Mouse (Mus musculus) liver, embryonic 14.5 days (tissue): Measurements from ENCODE around the gene Dbr1. TPM values are rescaled to one million over a fixed set of nuclear protein-coding genes. Genes with fewer than 3 reads are reported as not detected.

Experiments used
- ATAC-seq: fragments of 200-750 bp; cut with Nextera tagmentation; 2 replicates; pipeline ENCODE4 v1.8.0; 2017; ENCODE audit warnings: moderate number of reproducible peaks, mild to moderate bottlenecking, moderate library complexity; ENCODE audit not compliant: insufficient read depth
- DNase-seq, 3 experiments: peaks; one replicate each; pipeline ENCODE4 v3.0.0-alpha.2; 2012 to 2013; ENCODE audit warnings: low read depth in 3 of 3, low spot score in 3 of 3
- H3K27ac ChIP-seq: fragments of 300-500 bp; sonication (generic); 2 replicates; pipeline ENCODE4 v1.5.1; 2014; ENCODE audit warnings: moderate library complexity, mild to moderate bottlenecking, control low read depth, inconsistent platforms
- H3K27me3 ChIP-seq: fragments of 300-500 bp; sonication (generic); 2 replicates; pipeline ENCODE4 v1.6.1; 2014; ENCODE audit warnings: mild to moderate bottlenecking, low read length, moderate library complexity; ENCODE audit not compliant: control insufficient read depth, insufficient read depth
- H3K36me3 ChIP-seq: fragments of 300-500 bp; sonication (generic); replicated peaks from 2 replicates; pipeline ENCODE4 v1.6.1; 2014; ENCODE audit warnings: low read depth; ENCODE audit not compliant: control insufficient read depth, insufficient read depth
- H3K4me1 ChIP-seq, 2 experiments: fragments of 200-500 bp in 1 of 2; fragments of 300-500 bp in 1 of 2; sonication (generic) in 1 of 2; replicated peaks; 2 replicates each; pipeline ENCODE4 v1.6.1; 2012 to 2014; ENCODE audit warnings: antibody characterized with exemption in 1 of 2, inconsistent platforms in 1 of 2, low read length in 1 of 2; ENCODE audit not compliant: control insufficient read depth in 2 of 2, insufficient read depth in 2 of 2
- H3K4me2 ChIP-seq: fragments of 300-500 bp; sonication (generic); 2 replicates; pipeline ENCODE4 v1.6.1; 2014; ENCODE audit warnings: low read depth, mild to moderate bottlenecking, control low read depth, moderate library complexity
- H3K4me3 ChIP-seq, 2 experiments: fragments of 200-500 bp in 1 of 2; fragments of 300-500 bp in 1 of 2; sonication (generic) in 1 of 2; 2 replicates each; pipeline ENCODE4 v1.5.1; 2012 to 2014; ENCODE audit warnings: low read depth in 2 of 2, low read length in 2 of 2, mild to moderate bottlenecking in 2 of 2, control low read depth in 1 of 2, inconsistent platforms in 1 of 2, moderate library complexity in 1 of 2; ENCODE audit not compliant: insufficient read depth in 1 of 2
- H3K9ac ChIP-seq: fragments of 300-500 bp; sonication (generic); replicated peaks from 2 replicates; pipeline ENCODE4 v1.6.1; 2014; ENCODE audit warnings: mild to moderate bottlenecking, control low read depth, moderate library complexity
- H3K9me3 ChIP-seq: fragments of 300-500 bp; sonication (generic); 2 replicates; pipeline ENCODE4 v1.6.1; 2016; ENCODE audit warnings: low read length, mixed read lengths; ENCODE audit not compliant: control insufficient read depth
- CTCF ChIP-seq: IDR thresholded peaks from 2 replicates; pipeline ENCODE4 v1.5.1; 2016; ENCODE audit warnings: antibody characterized with exemption, low read depth, control low read depth
- EP300 ChIP-seq: IDR thresholded peaks from 2 replicates; pipeline ENCODE4 v1.6.1; 2016; ENCODE audit warnings: antibody characterized with exemption, low read depth
- WGBS: fragments of 180-500 bp; shearing (Covaris S2); extraction: QIAGEN DNeasy Blood & Tissue Kit; methylation state at CpG from one replicate; pipeline ENCODE4 v1.1.7; 2014; ENCODE audit not compliant: insufficient replicate concordance; 5-methylcytosine and 5-hydroxymethylcytosine counted together
- polyA plus RNA-seq, 2 experiments: library from polyadenylated mRNA; depleted of rRNA in 1 of 2; stranded (reverse) in 1 of 2; unstranded in 1 of 2; fragments of >200 nt; fragmentation: Nextera tagmentation in 1 of 2; extraction: Ambion mirVana in 1 of 2; gene quantifications; 2 replicates each; pipeline versions ENCODE4 v1.2.1 to v1.2.3; 2012 to 2014

The Dbr1 gene
- polyA plus RNA-seq (2012; rRNA removed) (6.4 and 10.4 TPM in 2 replicates), polyA plus RNA-seq (2014; fragmentation: Nextera tagmentation; extraction: Ambion mirVana) (12.4 and 13.3 TPM in 2 replicates)

DNA sequence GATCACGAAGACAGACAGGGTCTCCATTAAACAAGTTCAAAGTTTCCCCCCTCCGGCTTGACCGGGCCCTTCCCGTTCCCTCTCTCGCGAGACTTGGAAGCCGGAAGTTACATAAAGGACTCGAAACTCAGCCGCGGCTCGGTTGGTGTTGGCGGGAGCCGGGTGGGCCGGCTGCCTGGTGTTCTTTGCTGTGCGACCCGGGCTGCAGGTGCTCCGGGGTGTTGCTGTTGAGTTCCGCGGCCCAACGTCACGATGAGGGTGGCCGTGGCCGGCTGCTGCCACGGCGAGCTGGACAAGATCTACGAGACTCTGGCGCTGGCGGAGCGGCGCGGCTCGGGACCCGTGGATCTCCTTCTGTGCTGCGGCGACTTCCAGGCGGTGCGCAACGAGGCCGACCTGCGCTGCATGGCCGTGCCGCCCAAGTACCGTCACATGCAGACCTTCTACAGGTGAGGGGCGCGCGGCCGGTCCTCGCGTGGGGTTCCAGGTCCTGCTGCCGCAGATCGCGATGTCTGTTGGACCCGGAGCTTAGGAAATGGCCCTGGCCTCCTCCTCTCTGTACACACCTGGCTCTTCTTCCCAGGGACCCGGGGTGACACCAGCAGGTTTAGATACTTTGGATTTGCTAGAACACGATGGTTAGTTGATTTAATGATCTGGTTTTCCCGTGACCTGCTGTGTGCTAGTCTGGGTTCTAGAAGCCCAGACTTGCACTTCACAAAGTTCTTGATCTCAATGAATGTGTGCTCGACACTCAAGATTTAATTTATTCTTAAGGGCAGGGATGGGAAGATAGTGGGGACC, at the start of gene Dbr1:
Gene Dbr1, plus strand, starts transcription at position 123 of the 804 bp plus-strand sequence.
- Histone ChIP-seq H3K4me1 (peaks cover 4 to 9% of the 10 kb centered on the region in 2 experiments), H3K36me3 (peaks cover 10% of the 10 kb centered on the region), H3K9me3 (no peaks in the 10 kb centered on the region), H3K27me3 (no peaks in the 10 kb centered on the region), H3K4me3 (peak within 1 kb of the TSS; percentile 66 to 95), H3K27ac (peak within 1 kb of the TSS; percentile 38), H3K9ac (peak within 1 kb of the TSS; percentile 91), H3K4me2 (peak within 1 kb of the TSS; percentile 73)
- peak; percentile 81 to 86 (median 84) for DNase-seq
- peak; percentile 94 for ATAC-seq
- under 1% methylated on average over 57 of the region's 57 CpGs for WGBS
- TF ChIP-seq CTCF (no peak), EP300 (peak; percentile 81)

DNA sequence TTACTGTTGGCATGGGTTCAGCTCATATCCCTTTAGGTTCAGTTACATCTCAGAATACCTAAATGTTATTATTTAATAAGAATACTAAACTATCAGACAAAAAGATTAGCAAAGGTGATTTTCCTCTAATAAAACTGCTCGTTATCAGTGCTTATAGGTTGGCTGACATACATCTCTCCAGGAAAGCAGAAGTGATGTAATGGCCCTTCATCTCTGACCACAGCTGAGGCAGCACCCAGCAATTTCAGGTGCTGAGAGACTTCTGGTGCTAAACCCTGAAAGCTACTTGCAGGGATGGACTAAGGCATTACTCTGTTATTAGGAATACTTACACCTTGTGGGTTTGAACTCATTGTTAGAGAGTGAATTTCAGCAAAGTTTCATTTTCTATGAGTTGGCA, 43.7 kb upstream of the Dbr1 start:
- no peak overlapping the region for H3K4me2 ChIP-seq
- peaks cover under 1% of the 10 kb centered on the region for H3K36me3 ChIP-seq
- no peaks in the 10 kb centered on the region for H3K27me3 ChIP-seq
- H3K27ac ChIP-seq: no peak overlapping the region
- no peaks in the 10 kb centered on the region for H3K9me3 ChIP-seq
- WGBS: 62% methylated on average over 1 of the region's 1 CpGs
- no peak for DNase-seq
- no peak for ATAC-seq
- no peak overlapping the region for H3K9ac ChIP-seq
- H3K4me1 ChIP-seq: no peaks in the 10 kb centered on the region
- H3K4me3 ChIP-seq: no peak overlapping the region
- no peak for TF ChIP-seq CTCF
- TF ChIP-seq EP300: no peak

DNA sequence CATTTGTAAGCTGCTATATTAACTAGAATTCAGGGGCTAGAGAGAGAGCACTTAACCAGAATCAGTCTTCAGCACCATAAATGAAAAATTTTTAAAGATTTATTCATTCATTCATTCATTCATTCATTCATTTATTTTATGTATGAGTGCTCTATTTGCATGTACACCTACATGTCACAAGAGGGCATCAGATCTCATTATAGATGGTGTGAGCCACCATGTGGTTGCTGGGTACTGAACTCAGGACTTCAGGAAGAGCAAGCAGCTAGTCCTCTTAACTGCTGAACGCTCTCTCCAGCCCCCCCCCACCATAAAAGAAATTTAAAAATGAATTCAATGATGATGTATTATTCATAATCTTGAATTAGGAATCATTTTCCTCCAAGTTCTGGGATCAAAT, 29.3 kb upstream of the Dbr1 start:
- Histone ChIP-seq H3K4me2 (no peak overlapping the region), H3K9ac (no peak overlapping the region), H3K4me3 (no peak overlapping the region), H3K4me1 (no peaks in the 10 kb centered on the region), H3K27me3 (no peaks in the 10 kb centered on the region), H3K27ac (no peak overlapping the region), H3K36me3 (no peaks in the 10 kb centered on the region), H3K9me3 (no peaks in the 10 kb centered on the region)
- DNase-seq (no peak), ATAC-seq (no peak)
- WGBS: 67% methylated on average over 1 of the region's 1 CpGs
- TF ChIP-seq EP300 (no peak), CTCF (no peak; the same call in 1 of the 2 replicates)

DNA sequence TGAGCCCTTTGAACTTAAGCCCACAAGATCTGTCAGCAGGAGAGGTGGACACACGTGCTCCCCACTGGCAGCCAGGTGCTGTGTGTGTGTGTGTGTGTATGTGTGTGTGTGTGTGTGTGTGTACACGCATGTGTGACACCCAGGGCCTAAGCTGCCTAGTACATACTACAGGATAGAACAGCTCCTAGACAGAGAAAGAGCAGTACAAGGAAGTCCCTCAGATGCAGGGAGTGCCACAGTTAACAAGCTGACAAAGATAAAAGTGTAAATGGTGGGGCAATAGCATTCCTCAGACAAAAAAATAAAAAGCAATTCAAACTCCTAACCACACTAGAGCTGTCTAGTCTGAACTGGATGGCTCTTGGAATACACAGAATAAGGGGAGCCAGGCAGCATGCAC, 23.5 kb upstream of the Dbr1 start:
- no peaks in the 10 kb centered on the region for H3K9me3 ChIP-seq
- H3K4me1 ChIP-seq: peaks cover 6 to 18% of the 10 kb centered on the region in 2 experiments
- TF ChIP-seq EP300 (no peak), CTCF (no peak)
- no peaks in the 10 kb centered on the region for H3K27me3 ChIP-seq
- H3K4me3 ChIP-seq: no peak overlapping the region
- WGBS: 67% methylated on average over 2 of the region's 2 CpGs
- no peak overlapping the region for H3K4me2 ChIP-seq
- H3K9ac ChIP-seq: no peak overlapping the region
- no peaks in the 10 kb centered on the region for H3K36me3 ChIP-seq
- no peak overlapping the region for H3K27ac ChIP-seq
- no peak for ATAC-seq
- no peak for DNase-seq

DNA sequence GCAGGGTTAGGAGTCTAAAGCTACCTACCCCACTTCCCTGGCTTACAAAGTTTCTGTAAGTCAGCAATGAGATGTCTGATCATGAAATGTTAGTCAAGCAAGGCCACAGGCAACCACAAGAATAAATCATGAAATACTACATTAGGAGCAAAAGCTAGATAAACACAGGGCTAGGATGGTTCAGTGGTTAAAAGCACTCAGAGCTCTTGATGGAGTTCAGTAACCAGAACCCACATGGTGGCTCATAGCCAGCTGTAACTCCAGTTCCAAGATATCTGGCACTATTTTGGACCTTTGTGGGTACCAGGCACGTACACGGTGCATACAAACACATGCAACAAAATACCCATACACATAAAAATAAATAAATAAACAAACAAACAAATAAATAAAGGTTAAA, 22.6 kb upstream of the Dbr1 start:
- no peak overlapping the region for H3K27ac ChIP-seq
- H3K4me3 ChIP-seq: no peak overlapping the region
- peaks cover 15 to 24% of the 10 kb centered on the region in 2 experiments for H3K4me1 ChIP-seq
- no peaks in the 10 kb centered on the region for H3K27me3 ChIP-seq
- TF ChIP-seq CTCF: no peak
- no peak for TF ChIP-seq EP300
- H3K36me3 ChIP-seq: no peaks in the 10 kb centered on the region
- 53% methylated on average over 2 of the region's 2 CpGs for WGBS
- ATAC-seq (no peak), DNase-seq (no peak)
- H3K9ac ChIP-seq: no peak overlapping the region
- H3K9me3 ChIP-seq: no peaks in the 10 kb centered on the region
- H3K4me2 ChIP-seq: no peak overlapping the region
